In the genomic region with DNA sequence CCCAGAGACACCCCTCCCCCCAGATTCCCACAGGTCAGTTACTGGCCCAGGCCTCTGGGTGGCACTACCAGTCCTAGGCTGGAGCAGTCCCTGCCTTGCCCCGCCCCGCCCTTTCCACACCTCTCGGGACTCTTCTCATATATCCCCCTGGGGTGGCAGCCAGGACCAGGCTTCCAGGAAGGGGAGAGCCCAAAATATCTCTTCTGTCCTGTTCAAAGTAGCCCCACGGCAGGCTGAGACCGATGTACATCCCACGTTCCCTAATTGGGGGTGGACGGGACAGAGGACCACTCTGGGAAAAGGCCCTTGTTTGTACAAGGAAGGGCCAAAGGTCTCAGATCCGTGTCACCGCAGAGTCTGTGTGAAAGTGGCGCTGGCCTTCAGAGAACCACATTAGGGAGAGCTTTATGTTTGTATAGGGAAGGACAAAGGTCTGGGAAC, we compare ENCODE assay signal across 9 mouse cellular contexts. TPM values are rescaled to one million over a fixed set of nuclear protein-coding genes. Genes with fewer than 3 reads are reported as not detected.
DNase-seq lines count a peak whose midpoint lies in the region; ATAC-seq and TF ChIP-seq lines count a peak whose summit lies in the region.
"Had no signal": no experiment of that assay in that cellular context is flagged by ENCODE, and none has a peak within 500 bp of the region (broad histone marks: within the 10 kb centered on the region; RNA-seq: fewer than 3 reads in every experiment).

No protein-coding gene starts in this region.

- ATAC-seq in embryonic facial prominence, embryonic 11.5 days (replicated peaks; ENCODE audit: insufficient number of reproducible peaks, low FRiP score, low TSS enrichment, low read depth): peak; percentile 61
- peak; percentile 57; the same call in 1 of the 2 replicates for ATAC-seq in hindbrain, postnatal 0 days
- ATAC-seq in liver, embryonic 16.5 days (ENCODE audit: low read depth): peak; percentile 74
- peak; percentile 85 for ATAC-seq in stomach, postnatal 0 days (ENCODE audit: low FRiP score, low TSS enrichment)

- no peak overlapping the region for H3K4me2 ChIP-seq in embryonic facial prominence, embryonic 11.5 days (ENCODE audit: low read depth, low read length)
- H3K4me2 ChIP-seq in hindbrain, postnatal 0 days (ENCODE audit: low read depth, low read length): no peak overlapping the region
- peak overlapping the region; percentile 30; the same call in 1 of the 2 replicates for H3K4me2 ChIP-seq in liver, embryonic 16.5 days (ENCODE audit: low read depth, low read length)
- no peak overlapping the region for H3K4me2 ChIP-seq in stomach, postnatal 0 days (replicated peaks; ENCODE audit: low read depth)

- peaks cover 2% of the 10 kb centered on the region; the same call in 1 of the 2 replicates for H3K27me3 ChIP-seq in cerebellum, adult 2 months (ENCODE audit: control insufficient read depth, insufficient read depth, low read length)
- H3K27me3 ChIP-seq in C2C12 (ENCODE audit: control insufficient read depth, insufficient read depth, insufficient read length): no peaks in the 10 kb centered on the region
- H3K27me3 ChIP-seq in embryonic facial prominence, embryonic 11.5 days (ENCODE audit: control insufficient read depth, insufficient read depth, low read length): no peaks in the 10 kb centered on the region
- 0 out of 2 replicates have a peak, but pooled peaks cover 11% of the 10 kb centered on the region for H3K27me3 ChIP-seq in hindbrain, postnatal 0 days (ENCODE audit: insufficient read depth, low read length)
- no peaks in the 10 kb centered on the region for H3K27me3 ChIP-seq in liver, embryonic 16.5 days (ENCODE audit: control insufficient read depth, insufficient read depth, low read depth, low read length)
- H3K27me3 ChIP-seq in stomach, postnatal 0 days (ENCODE audit: control insufficient read depth, insufficient read depth, low read length): no peaks in the 10 kb centered on the region
- H3K27me3 ChIP-seq: CH12.LX had no signal

- no peaks in the 10 kb centered on the region for H3K4me1 ChIP-seq in cerebellum, adult 2 months (ENCODE audit: control insufficient read depth, insufficient read depth, low read length)
- peaks cover 10% of the 10 kb centered on the region for H3K4me1 ChIP-seq in embryonic facial prominence, embryonic 11.5 days (ENCODE audit: control insufficient read depth, insufficient read depth, low read length)
- peaks cover 16% of the 10 kb centered on the region; the same call in 1 of the 2 replicates for H3K4me1 ChIP-seq in hindbrain, postnatal 0 days (ENCODE audit: insufficient read depth, low read length)
- peaks cover 26% of the 10 kb centered on the region for H3K4me1 ChIP-seq in liver, embryonic 16.5 days (ENCODE audit: control insufficient read depth, low read depth, low read length)
- H3K4me1 ChIP-seq in stomach, postnatal 0 days (replicated peaks; ENCODE audit: control insufficient read depth, insufficient read depth): peaks cover 11% of the 10 kb centered on the region

- H3K36me3 ChIP-seq in C2C12 (ENCODE audit: control insufficient read depth, insufficient read depth): no peaks in the 10 kb centered on the region
- H3K36me3 ChIP-seq in embryonic facial prominence, embryonic 11.5 days (replicated peaks; ENCODE audit: control insufficient read depth, insufficient read depth, low read depth, low read length): no peaks in the 10 kb centered on the region
- H3K36me3 ChIP-seq in hindbrain, postnatal 0 days (ENCODE audit: insufficient read depth, low read length): no peaks in the 10 kb centered on the region
- H3K36me3 ChIP-seq in liver, embryonic 16.5 days (ENCODE audit: control insufficient read depth, insufficient read depth): no peaks in the 10 kb centered on the region
- no peaks in the 10 kb centered on the region for H3K36me3 ChIP-seq in stomach, postnatal 0 days (ENCODE audit: control insufficient read depth, insufficient read depth, low read length)

- H3K9me3 ChIP-seq in embryonic facial prominence, embryonic 11.5 days (replicated peaks; ENCODE audit: control insufficient read depth, low read length): no peaks in the 10 kb centered on the region
- H3K9me3 ChIP-seq in hindbrain, postnatal 0 days (ENCODE audit: low read length): no peaks in the 10 kb centered on the region
- H3K9me3 ChIP-seq in liver, embryonic 16.5 days (replicated peaks; ENCODE audit: control insufficient read depth, low read length): no peaks in the 10 kb centered on the region
- H3K9me3 ChIP-seq in stomach, postnatal 0 days (ENCODE audit: control insufficient read depth, low read length): no peaks in the 10 kb centered on the region

- no peak for TF ChIP-seq EP300 in stomach, postnatal 0 days (optimal IDR thresholded peaks at IDR 0.05)

- no peaks in the 10 kb centered on the region for H3K79me2 ChIP-seq in C2C12 (ENCODE audit: control insufficient read depth, insufficient read depth)

- peak in 1 of 2 experiments; percentile 17 for DNase-seq in cerebellum, adult 2 months
- DNase-seq in cerebellum, postnatal 4 days (ENCODE audit: low spot score in 2 of 2): no peak
- peak; percentile 73 for DNase-seq in embryonic facial prominence, embryonic 11.5 days (ENCODE audit: low spot score)
- peak; percentile 28 for DNase-seq in hindbrain, postnatal 0 days (ENCODE audit: low spot score)
- peak; percentile 84 for DNase-seq in stomach, postnatal 0 days (ENCODE audit: low spot score)
- no peak for DNase-seq in layer of hippocampus, adult 9-11 months

- H3K79me3 ChIP-seq in C2C12 (ENCODE audit: low read depth): no peaks in the 10 kb centered on the region

- H3K27ac ChIP-seq in cerebellum, adult 2 months (ENCODE audit: insufficient read depth, low read length): no peak overlapping the region
- H3K27ac ChIP-seq in embryonic facial prominence, embryonic 11.5 days (replicated peaks; ENCODE audit: low read depth, low read length): no peak overlapping the region
- H3K27ac ChIP-seq in hindbrain, postnatal 0 days: no peak overlapping the region
- H3K27ac ChIP-seq in liver, embryonic 16.5 days (ENCODE audit: low read length): peak overlapping the region; percentile 63
- peak overlapping the region; percentile 76 for H3K27ac ChIP-seq in stomach, postnatal 0 days (replicated peaks)

- TF ChIP-seq CTCF in cerebellum, adult 2 months (IDR thresholded peaks at IDR 0.05; ENCODE audit: borderline replicate concordance, insufficient read depth, low read depth, low read length): peak; percentile 14; the same call in 1 of the 2 replicates
- peak; percentile 41 for TF ChIP-seq CTCF in C2C12 (IDR thresholded peaks at IDR 0.05; ENCODE audit: control insufficient read depth, insufficient read depth, insufficient read length)
- peak; percentile 65 for TF ChIP-seq CTCF in hindbrain, postnatal 0 days (IDR thresholded peaks at IDR 0.05; ENCODE audit: low read depth)
- TF ChIP-seq CTCF in stomach, postnatal 0 days (IDR thresholded peaks at IDR 0.05; ENCODE audit: low read depth): peak; percentile 77

- no peak overlapping the region for H3K4me3 ChIP-seq in cerebellum, adult 2 months (replicated peaks; ENCODE audit: insufficient read depth, low read depth, low read length)
- H3K4me3 ChIP-seq in C2C12 (ENCODE audit: insufficient read depth, poor library complexity, severe bottlenecking): no peak overlapping the region
- H3K4me3 ChIP-seq in embryonic facial prominence, embryonic 11.5 days (ENCODE audit: low read depth, low read length): no peak overlapping the region
- no peak overlapping the region for H3K4me3 ChIP-seq in hindbrain, postnatal 0 days (ENCODE audit: low read length)
- peak overlapping the region; percentile 10; the same call in 1 of the 2 replicates for H3K4me3 ChIP-seq in liver, embryonic 16.5 days (ENCODE audit: low read depth, low read length)
- H3K4me3 ChIP-seq in stomach, postnatal 0 days (ENCODE audit: low read depth, low read length): no peak overlapping the region

- no peak for TF ChIP-seq POLR2A in cerebellum, adult 2 months (IDR thresholded peaks at IDR 0.05; ENCODE audit: borderline replicate concordance, insufficient read depth, low read length)

- H3K9ac ChIP-seq in embryonic facial prominence, embryonic 11.5 days (replicated peaks; ENCODE audit: low read length): no peak overlapping the region
- H3K9ac ChIP-seq in hindbrain, postnatal 0 days (replicated peaks; ENCODE audit: low read length): no peak overlapping the region
- H3K9ac ChIP-seq in liver, embryonic 16.5 days (ENCODE audit: low read depth, low read length): peak overlapping the region; percentile 16; the same call in 1 of the 2 replicates
- H3K9ac ChIP-seq in stomach, postnatal 0 days (ENCODE audit: low read length): peak overlapping the region; percentile 9; the same call in 1 of the 2 replicates

- WGBS in cerebellum, adult 2 months: 39% methylated on average over 10 of the region's 10 CpGs
- 9% methylated on average over 10 of the region's 10 CpGs for WGBS in embryonic facial prominence, embryonic 11.5 days
- 15% methylated on average over 10 of the region's 10 CpGs for WGBS in hindbrain, postnatal 0 days
- 7% methylated on average over 10 of the region's 10 CpGs for WGBS in liver, embryonic 16.5 days (ENCODE audit: insufficient replicate concordance)
- WGBS in stomach, postnatal 0 days: 13% methylated on average over 10 of the region's 10 CpGs

- H3ac ChIP-seq in C2C12 (ENCODE audit: control insufficient read depth, insufficient read length, low read depth): no peak overlapping the region

TF ChIP-seq in C2C12, 6 proteins besides CTCF, POLR2A, EP300 and RAD21:
- no peak for TF ChIP-seq MAX (IDR thresholded peaks at IDR 0.05)
- no peak for TF ChIP-seq MYOD1 (IDR thresholded peaks at IDR 0.05; ENCODE audit: control insufficient read depth, insufficient read length, low read depth)
- TF ChIP-seq CEBPB (IDR thresholded peaks at IDR 0.05; ENCODE audit: low read depth): no peak
- no peak for TF ChIP-seq FOSL1 (IDR thresholded peaks at IDR 0.05; ENCODE audit: insufficient read depth, low read length, poor library complexity, severe bottlenecking)
- no peak for TF ChIP-seq MYOG (IDR thresholded peaks at IDR 0.05; ENCODE audit: control insufficient read depth, extremely low read depth, insufficient read length)

RNA-seq across cellular contexts. Expression of a gene that starts 16.2 kb away (rescaled TPM):
- polyA plus RNA-seq in cerebellum, adult 2 months (2012; rRNA removed): 23.7 and 26.6 TPM in 2 replicates
- polyA plus RNA-seq in C2C12 (2012; fragmentation: generic; extraction: Trizol): not detected
- polyA plus RNA-seq in embryonic facial prominence, embryonic 11.5 days (2014; fragmentation: Nextera tagmentation; extraction: Ambion mirVana): 209 and 225 TPM in 2 replicates
- total RNA-seq in hindbrain, postnatal 0 days (2014; rRNA removed): 28.8 and 47.7 TPM in 2 replicates
- 33.0 and 34.6 TPM in 2 replicates for polyA plus RNA-seq in hindbrain, postnatal 0 days (2015; fragmentation: Nextera tagmentation; extraction: Ambion mirVana)
- 457 and 482 TPM in 2 replicates for polyA plus RNA-seq in liver, embryonic 16.5 days (2015; fragmentation: Nextera tagmentation; extraction: Ambion mirVana)
- 183 and 187 TPM in 2 replicates for polyA plus RNA-seq in stomach, postnatal 0 days (2015; fragmentation: Nextera tagmentation; extraction: Ambion mirVana)
- total RNA-seq: CH12.LX had no signal

Comparison
In these comparisons a context has a peak if more than half of its experiments do, and no peak if none do; other contexts are left out.
1. DNase-seq: peak in embryonic facial prominence, embryonic 11.5 days (single experiment), hindbrain, postnatal 0 days (single experiment) and stomach, postnatal 0 days (single experiment); none in cerebellum, postnatal 4 days (0 of 2) and layer of hippocampus, adult 9-11 months (single experiment).
2. H3K27ac ChIP-seq: peak in liver, embryonic 16.5 days (single experiment) and stomach, postnatal 0 days (single experiment); none in cerebellum, adult 2 months (single experiment), embryonic facial prominence, embryonic 11.5 days (single experiment) and hindbrain, postnatal 0 days (single experiment).
3. CTCF ChIP-seq: peak in every context shown above with its lines; median percentile 77 in stomach, postnatal 0 days; 65 in hindbrain, postnatal 0 days; 41 in C2C12; 14 in cerebellum, adult 2 months.
4. H3K9ac ChIP-seq: peak in liver, embryonic 16.5 days (single experiment) and stomach, postnatal 0 days (single experiment); none in embryonic facial prominence, embryonic 11.5 days (single experiment) and hindbrain, postnatal 0 days (single experiment).
5. RNA of a gene that starts 16.2 kb away (polyA plus RNA-seq): 457 to 482 TPM in liver, embryonic 16.5 days, 209 to 225 TPM in embryonic facial prominence, embryonic 11.5 days, 183 to 187 TPM in stomach, postnatal 0 days, 33.0 to 34.6 TPM in hindbrain, postnatal 0 days and 23.7 to 26.6 TPM in cerebellum, adult 2 months; not detected in C2C12 (single experiment); every median in the first group is over 10 times any median in the second.
6. Peak in every context shown above with its lines, with median percentiles within 50 percentile points of each other: ATAC-seq.